Mouse (Mus musculus): ENCODE measurements around the gene Slc38a10.

- no peak for TF ChIP-seq POLR2A (IDR thresholded peaks at IDR 0.05; ENCODE audit: control insufficient read depth, low read depth, low read length)
- no peak for TF ChIP-seq CTCF (IDR thresholded peaks at IDR 0.05; ENCODE audit: control insufficient read depth, insufficient read depth, insufficient replicate concordance, low read depth, low read length)
Observed at GRCm38 (mm10) chr11:120080282-120080681, 70.9 kb downstream of the Slc38a10 start.
